Mouse (Mus musculus) kidney, postnatal 4 days (tissue): ENCODE measurements at regions not wholly inside any gene's neighbourhood (a gene's known extent, or its start where the extent isn't known, plus 50 kb on each side); places are given as distances from the start of the nearest gene placed in this dataset.

Experiments used
- DNase-seq, 2 experiments: peaks; one replicate each; pipeline ENCODE4 v3.0.0; 2021; ENCODE audit warnings: mixed read lengths in 2 of 2

DNA sequence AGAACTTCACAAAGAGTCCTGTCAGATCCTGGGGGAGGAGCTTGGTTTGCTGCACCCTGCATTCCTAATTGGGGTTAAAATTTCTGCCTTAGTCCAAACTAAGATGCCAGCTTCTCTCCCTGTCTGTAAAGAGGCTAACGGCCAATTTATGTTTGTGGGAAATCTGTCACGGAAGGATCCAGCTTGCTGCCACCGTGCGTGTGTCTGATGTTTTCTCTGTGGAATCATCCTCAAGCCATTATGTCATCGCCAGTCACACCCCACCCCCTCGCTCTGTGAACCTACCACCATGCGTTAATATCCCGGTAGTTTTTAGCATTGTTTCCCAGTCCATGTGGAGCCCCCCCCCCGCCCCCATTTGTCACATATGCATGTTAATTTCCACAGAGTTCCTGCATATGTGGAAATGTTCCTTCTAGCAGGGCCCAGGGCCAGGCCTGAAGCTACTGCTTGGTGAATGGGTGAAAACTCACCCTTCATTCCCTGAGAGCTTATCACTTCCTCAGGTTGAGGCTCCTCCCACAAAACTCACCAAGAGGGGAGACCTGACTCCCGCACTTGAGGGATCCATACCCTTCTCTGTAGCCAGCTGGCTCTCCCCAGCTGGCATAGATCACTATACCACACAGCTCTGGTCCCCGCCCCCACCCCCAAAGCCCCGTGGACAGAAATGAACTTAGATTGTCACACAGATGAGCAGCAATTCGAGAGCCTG, 233.4 kb downstream of the Bcl11b start:
- no peak for DNase-seq

DNA sequence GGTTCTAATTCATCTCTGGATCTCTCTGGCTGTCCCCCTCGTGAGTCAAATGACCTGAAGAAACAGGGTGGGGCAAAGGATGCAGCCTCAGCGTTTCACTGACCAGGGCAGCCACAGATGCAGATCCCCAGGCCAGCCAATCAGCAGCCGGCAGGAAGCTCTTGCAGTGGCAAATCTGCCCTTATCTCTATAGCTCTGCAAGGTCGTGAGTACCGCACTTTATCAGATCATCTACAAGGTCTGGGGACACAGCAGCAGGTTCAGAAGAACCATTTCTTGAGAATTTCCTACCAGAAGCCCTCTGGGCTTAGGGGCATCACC, 232.9 kb downstream of the Bcl11b start:
- no peak for DNase-seq

DNA sequence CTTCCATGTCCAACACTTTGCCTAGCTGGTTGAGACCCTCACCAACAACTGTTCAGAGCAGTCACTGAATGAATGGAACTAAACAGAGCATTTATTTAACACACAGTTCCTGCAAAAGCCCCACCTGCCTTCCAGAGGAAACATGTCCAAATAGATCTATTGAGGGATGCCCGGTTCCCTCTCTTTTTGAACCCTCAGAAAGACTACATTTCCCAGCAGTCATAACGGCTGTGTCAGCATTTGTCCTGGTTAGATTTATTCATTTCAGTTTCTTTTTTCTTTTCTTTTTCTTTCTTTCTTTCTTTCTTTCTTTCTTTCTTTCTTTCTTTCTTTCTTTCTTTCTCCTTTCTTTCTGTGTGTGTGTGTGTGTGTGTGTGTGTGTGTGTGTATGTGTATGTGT, 232.1 kb downstream of the Bcl11b start:
- DNase-seq = no peak

DNA sequence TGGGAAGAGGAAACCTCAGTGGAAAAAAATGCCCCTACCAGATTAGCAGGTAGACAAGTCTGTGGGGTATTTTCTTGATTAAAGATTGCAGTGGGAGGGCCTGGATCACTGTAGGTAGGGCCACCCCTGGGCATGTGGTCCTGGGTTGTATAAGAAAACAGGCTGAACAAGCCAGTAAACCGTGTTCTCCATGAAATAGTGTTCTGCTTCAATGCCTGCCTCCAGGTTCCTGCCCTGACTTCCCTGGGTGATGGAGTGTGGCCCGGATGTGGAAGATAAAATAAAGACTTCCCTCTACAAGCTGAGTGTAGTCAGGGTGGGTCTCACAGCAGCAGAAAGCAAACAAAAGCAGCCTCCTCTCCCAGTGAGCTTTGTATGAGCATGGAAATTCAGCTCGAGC, 231.6 kb downstream of the Bcl11b start:
- DNase-seq = peak in 1 of 2 experiments; percentile 26

DNA sequence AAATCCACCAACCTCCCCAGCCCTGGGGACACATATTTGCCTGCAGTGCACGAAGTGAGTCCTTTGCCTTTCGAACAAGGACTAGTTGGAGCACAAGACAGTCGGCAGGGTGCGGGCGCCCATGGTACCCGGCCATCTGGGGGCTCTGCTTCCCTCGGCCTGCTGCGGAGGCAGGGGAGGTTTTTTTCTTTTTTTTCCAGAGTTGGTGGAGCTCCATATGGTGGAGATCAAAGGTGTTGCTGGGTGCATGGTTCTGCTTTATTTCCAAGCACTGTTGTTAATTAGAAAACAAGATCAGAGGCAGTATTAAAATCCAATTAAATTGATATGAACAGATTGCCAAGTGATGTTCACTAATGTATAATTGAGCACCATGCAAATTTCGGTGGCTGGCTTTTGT, 225.4 kb downstream of the Bcl11b start:
- no peak for DNase-seq

DNA sequence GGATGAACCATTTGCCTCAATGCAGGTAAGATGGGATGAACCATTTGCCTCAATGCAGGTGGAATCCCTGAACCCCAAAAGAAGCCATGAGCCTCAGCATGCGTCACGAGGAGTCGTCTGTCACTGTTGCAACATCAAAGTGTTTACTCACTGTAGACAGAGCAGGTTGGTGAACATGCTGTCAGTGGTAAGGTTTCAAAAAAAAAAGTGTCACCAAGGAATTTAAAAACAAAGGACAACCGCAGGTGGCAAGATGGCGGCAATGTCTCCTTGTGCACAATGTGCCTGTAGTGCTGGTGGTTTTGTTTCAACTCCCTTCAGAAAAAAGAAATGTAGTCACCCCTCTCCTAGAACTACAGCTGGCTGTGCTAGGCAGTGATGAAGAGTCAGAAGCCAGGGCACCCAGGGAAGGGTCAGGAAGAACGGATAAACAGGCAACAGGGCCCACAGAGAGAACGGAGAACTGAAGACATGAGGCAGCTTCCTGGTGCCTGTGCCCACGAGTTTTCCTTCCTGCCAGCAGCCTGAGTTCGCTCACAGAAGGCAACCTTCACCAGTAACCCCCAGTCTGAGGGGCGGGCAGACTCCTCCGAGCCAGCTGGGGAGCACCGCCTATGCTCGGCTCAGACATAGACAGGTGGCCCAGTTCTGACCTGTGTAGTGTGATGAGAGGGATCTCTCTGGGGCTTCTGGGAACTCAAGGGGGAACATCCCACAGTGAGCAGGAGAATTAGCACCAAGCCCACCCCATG, 223.9 kb downstream of the Bcl11b start:
- no peak for DNase-seq

DNA sequence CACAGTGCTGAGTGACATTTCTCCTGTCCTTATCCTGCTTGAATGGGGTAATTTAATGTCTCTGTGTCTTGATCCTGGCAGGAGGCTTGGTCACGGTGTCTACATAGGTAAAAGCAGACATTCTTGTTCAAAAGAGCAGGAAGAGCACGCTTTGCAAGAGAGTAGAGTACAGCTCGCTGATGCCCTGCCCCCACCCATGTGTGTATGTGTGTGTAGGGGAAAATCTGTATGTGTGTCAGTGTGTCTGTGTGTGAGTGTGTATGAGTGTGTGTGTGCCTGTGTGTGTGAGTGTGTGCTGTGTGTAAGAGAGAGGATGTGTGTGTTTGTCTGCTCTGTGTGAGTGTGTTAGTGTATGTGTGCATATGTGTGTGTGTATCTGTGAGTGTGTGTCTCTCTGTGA, 221.3 kb downstream of the Bcl11b start:
- DNase-seq = no peak

DNA sequence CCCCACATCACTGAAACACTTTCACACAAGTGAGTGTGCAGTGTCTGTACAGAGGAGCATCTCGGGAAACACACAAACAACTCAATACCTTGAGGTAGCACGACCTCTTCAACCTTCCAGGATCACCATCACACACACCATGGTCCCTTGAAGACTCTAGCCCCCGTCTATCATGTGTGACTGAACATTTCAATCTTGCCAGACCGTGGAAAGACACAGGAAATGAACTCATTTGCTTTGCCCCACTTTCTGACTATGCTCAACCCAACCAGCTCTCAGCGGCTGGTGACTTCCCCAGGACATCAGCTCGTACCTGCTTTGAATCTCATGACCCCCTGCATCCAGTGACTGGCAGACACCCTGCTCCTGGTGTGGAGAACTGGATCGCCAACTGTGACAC, 219.6 kb downstream of the Bcl11b start:
- no peak for DNase-seq

DNA sequence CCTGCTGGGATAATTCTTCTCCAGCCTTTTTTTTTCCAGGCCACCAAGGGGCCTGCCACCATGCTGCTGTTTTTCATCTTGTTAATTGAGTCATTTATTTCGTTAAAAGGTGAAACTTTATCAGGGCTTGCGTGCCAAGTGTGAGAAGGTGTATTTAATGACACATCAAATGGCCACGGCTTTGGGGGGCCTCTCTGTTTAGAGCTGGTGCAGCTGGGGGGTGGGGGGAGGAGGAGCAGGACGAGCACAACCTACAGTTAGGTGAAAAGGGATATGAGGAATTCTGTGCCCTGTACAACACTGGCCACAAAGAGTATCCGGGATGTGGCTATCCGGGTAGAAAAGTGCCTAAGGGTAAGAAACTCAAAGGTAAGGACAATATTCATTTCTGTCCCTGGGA, 213.6 kb downstream of the Bcl11b start:
- DNase-seq = no peak

DNA sequence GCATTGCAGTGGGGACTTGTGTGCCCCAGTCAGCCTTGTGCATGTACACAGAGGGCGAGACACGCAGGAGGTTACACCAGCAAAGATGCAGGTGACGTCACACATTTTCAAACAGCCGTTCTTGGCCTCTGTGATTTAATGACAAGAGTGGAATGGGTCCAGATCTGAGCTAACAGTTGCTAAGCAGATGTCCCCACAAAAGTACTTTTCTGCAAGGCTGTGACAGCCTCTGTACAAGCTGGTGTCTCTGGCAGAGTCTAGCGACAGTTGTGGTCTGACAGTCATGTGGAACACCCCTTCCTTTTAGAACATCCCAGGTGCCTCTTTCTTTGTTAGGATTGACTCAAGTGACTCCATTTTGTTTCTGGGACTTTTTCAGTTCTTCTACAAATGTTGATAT, 203.1 kb downstream of the Bcl11b start:
- no peak for DNase-seq

DNA sequence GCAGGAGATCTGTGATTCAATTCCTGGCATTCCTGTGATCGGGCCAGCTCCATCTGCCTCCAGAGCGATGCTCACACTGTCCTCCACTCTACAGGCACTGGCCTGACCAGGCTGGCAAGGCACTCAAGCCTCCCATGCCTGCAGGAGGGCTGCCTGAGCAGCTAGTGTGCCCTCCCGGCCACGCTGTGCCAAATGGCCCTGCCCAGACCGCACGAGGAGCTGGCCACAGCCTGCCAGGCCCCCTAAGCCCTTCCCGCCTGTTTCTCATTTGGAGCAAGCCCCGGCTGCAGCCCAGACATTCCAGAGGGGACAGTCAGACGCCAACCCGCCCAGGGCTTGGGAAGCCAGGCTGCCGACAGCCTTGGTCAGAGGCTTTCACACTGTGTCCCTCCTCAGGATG, 195.8 kb downstream of the Bcl11b start:
- DNase-seq = peak; percentile 10 to 26

DNA sequence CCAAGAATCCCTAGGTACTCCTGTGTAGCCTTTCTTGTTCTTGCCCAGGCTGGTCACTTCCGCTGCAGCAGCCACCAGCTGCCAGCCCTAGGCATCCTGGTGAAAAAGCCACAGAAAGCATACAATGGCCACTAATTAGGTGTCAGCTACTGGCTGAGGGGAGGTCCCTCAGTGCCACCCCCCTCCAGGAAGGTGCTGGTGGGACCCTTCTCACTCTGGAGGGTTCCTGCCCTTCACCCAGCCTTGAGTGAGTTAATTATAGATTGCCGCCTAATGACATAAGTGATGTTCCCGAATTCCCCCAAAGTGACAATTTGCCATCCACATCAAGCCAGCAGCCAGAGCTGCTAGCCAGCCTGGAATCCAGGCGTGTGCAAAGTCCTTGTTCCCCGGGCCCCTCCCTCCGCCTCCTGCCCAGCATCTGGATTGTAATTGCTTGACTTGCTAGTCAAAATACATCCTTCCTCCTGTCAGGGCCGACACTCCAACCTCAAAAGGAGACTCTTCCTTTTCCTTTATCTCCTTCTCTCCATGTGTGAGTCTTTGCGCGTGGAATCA, 195.2 kb downstream of the Bcl11b start:
- no peak for DNase-seq

DNA sequence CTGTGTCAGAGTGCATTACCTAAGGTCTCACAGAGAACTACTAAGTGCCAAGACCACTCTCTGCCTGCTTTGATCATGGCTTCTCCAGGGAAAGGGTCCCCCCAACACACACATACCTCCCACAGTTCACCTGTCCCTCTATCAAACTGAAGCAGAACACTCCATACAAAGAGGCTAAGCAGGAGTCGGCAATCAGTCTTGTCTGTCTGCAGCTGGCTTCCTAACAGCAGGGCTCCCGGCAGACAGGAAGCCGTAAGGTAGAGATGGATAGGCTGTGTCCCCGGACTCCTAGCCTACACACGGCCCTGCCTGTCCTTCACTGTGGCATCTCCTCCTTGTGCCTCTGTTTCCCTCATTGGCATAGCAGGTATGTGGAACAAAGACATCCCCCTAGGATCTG, 192.2 kb downstream of the Bcl11b start:
- no peak for DNase-seq

DNA sequence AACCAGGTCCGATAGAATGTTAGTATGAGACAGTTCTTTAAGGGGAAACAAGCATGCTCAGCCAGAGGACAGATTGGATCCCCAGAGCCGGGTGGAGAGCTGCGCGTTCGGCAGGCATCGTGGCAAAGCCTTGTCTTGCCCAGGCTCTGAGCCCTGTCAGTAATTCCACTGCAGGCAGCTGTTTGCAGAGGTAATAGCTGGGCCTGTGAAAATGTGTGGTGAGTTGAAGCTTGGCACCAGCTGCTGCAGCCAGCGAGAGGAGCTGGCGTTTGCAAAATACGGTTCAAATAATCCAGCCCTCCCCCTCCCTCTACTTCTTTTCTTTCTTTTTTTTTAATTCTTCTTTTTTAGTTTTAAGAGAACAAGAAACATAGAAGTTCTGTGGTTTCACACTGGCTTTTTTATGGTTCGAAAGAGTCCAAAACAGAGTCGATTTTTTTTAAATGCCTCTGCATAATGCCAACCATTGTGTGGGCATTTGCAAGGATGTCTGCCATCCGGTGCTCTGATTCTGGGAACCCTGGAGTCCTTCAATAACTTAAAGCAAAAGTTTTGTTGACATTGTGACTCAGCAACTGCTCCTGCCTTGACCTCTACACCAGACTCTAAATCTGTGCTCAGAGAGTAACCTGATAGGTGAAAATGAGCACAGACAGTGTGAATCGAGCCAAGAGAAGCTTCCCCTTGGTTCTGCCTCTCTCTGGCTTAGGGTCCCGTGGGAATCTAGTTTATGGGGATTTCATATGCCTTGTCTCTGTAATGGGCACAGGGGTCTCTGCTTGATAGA, 190.7 kb downstream of the Bcl11b start:
- no peak for DNase-seq

DNA sequence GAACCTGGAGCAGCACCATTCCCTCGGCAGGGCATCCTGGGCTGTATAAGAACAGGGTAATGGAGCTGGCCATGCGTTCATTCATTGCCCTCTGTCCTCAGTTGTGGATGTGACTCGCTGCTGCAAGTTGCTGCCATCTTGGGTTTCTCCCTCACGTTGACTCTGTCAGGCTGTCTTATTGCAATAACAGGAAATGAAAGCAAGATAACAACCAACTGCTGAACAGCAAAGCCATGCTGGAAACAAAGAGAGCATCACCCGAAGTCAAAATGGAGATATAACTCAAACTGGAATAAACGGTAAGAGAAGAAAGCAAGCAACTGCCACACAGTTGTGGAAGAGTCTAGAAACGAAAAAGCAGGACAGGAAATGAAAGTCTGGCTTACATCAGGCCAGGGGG, 188.5 kb downstream of the Bcl11b start:
- DNase-seq = no peak

DNA sequence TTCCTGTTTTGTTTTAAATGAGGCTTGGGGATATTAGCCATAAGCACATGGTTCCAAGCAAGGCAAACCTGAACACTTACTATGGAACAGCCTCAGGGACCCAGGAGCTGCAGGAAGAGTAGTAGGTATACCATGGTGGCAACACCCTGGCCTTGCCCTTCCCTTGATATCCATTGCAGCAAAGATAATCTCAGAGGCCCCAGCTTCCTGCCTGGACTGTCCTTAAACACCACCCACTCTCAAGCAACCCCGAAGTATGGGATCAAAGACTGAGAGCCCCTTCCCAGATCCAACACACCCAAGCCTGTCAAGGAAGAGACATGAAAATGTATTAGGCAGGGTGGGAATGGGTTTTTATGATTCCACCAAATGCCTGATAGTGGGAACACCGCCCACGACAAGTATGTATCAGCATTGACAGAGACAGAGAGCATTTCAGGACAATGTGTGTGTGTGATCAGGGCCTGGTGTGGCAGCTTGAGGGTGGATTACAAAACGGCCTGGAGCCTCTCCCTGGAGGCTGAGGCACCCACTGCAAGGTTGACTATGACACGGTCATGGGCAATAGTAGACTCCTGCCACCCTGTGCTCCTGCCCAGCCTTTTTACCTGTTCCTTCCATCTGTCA, 179.5 kb downstream of the Bcl11b start:
- no peak for DNase-seq

DNA sequence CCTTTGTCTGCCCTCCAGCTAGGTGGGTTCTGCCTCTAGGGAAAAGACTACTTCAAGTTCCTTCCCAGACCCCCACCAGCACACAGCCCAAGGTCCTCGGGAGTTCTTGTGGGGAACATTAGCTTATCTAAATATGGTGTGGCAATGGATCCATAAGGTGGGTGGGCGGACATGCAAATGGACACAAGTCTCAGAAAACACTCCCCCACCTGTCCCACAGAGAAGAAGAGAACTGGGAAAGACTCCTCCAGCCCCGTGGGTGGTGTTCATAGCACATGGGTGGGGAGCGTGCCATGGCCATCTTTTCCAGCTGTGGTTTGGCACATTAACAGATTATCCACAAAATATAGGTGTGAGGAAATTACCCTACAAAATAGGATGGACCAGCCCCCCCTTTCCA, 177.5 kb downstream of the Bcl11b start:
- DNase-seq = no peak

DNA sequence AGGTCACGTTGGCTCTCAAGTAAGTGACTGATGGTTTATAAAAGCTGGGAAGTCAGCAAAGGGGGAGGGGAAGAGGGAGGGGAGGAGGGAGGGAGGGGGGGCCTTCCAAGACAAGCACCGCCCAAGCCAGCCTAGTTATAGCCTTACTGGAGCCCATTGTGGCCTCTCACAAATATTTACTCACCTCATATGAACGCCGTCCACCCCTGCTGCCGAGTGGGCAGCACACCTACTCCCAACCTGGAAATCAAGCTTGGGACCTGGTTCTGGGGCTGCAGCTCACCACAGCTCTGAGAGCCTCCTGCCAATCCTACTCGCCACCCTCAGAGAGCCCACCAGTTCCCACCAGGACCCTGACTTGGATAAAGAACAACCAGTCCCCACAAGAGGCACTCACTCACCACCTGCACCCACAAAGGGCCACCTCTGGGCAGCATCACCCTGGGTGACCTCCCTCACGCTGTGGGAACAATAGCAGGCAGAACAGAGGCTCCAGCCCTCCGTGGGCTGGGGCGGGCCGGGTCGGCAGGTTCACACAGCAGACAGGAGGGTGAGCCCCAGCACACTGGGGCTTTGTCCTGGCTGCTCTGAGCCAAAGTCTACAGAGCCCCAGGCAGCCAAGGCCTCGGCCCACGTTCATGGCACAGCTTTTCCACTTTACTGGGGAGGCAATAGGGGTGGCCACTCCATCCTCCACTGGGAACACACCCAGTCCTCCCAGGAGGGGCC, 171.8 kb downstream of the Bcl11b start:
- DNase-seq = no peak

DNA sequence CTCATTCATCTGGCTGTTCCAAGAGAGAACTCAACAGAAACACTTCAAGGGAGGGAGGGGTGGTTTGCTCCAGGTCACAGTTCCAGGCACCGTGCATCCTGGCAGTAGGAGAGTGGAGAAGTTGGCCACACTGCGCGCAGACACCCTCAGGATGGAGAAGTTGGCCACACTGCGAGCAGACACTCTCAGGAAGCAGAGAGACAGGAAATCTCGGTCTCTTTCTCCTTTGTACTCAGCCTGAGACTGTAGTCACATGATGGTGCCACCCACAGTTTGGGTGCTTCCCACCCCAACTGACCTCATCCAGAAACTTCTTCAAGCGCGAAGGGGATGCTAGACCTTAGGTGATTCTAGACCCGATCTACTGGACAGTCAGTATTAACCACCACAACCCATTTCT, 170.4 kb downstream of the Bcl11b start:
- DNase-seq = no peak

DNA sequence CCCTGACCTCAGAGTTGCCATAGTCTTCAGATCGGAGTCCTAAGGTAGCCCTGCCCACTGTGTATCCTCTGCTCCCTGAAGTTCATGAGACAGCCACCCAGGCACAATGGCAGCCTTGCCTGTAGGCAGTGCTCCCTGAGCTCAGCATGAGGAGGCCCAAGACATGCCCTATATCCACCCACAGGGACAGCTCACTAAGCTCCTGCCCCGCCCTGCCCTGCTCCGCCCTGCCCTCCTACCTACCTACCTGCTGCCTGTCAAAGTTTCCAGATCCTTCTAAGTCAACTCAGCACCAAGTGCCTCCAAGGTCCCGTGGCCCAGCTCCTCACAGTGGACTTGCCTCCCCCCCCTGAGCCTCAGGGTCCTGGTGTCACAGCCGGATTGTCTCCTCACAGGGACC, 168.9 kb downstream of the Bcl11b start:
- DNase-seq = no peak

DNA sequence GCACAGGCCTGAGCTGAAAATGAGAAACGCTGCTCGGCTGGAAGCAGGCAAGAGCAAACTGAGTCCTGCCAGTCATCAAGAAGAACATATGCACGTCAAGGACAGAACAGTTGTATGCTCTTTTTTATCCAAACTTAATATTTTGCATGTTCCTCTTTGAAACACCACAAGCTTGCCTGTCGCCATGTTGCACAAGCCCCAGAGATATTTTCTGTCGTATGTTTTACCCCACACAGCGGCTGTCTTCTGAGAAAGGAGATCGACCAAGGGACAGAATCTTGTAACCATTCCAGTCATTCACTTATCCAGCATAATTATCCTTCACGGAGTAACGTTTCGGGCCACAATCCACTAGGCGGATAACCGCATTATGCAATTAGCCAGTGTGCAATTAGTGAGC, 165.7 kb downstream of the Bcl11b start:
- DNase-seq = no peak

DNA sequence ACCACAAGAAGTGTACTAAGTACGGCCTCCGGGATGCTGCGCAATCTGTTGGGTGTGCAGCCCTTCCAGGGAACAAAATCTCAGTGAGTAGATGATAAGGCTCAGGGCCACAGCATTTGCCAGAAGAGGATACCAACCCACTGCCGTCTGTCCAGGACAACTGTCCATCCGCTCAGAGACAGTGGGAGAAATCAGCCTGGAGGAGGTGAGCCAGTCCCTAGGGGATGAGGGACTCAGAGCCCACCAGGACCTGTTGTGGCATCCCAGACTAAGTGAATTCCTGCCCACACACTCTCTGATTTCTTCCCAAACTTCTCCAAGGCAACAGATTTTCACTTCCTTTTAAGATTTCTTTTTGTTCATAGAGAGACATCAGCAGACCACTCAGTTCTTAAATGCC, 158.8 kb downstream of the Bcl11b start:
- no peak for DNase-seq

DNA sequence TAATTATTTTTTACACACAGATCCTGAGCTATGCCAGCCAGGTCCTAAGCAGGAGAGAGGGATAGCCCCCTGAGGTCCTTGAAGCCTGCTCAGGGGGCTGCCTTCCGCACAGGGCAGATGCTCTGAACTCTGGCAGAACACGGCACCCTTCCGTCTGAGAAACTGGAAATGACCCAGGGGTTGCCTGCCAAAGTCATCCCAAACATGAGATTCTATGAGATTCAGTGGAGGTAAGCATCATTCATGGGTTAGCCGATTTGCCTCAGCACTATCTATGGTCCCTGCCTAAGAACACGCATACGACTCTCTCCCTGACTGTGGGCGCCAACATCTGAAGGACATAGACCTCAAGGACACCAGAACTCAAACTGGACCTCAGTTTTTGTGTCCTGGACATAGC, 152.8 kb downstream of the Bcl11b start:
- DNase-seq = no peak
